Mouse (Mus musculus) CH12.LX (cell line): ENCODE measurements around the gene Osgin1. TPM values are rescaled to one million over a fixed set of nuclear protein-coding genes. Genes with fewer than 3 reads are reported as not detected.

Experiments used
- DNase-seq: peaks from one replicate; pipeline ENCODE4 v3.0.0-alpha.2; 2013; ENCODE audit errors: extremely low read depth
- H3K27ac ChIP-seq: 2 replicates; pipeline ENCODE4 v1.5.1; 2012; ENCODE audit warnings: low read depth, mild to moderate bottlenecking, control low read depth, moderate library complexity; ENCODE audit not compliant: insufficient read depth
- H3K27me3 ChIP-seq: replicated peaks from 2 replicates; pipeline ENCODE3; 2012; ENCODE audit warnings: inconsistent platforms
- H3K36me3 ChIP-seq, 2 experiments: replicated peaks in 1 of 2; 2 replicates each; pipeline versions ENCODE3 to v1.6.1; 2012; ENCODE audit warnings: inconsistent platforms in 1 of 2, low read length in 1 of 2, mild to moderate bottlenecking in 1 of 2, mixed read lengths in 1 of 2, moderate library complexity in 1 of 2; ENCODE audit not compliant: control insufficient read depth in 1 of 2, insufficient read depth in 1 of 2
- H3K4me1 ChIP-seq, 2 experiments: 2 replicates each; pipeline ENCODE4 v1.6.1; 2012; ENCODE audit warnings: inconsistent platforms in 1 of 2, moderate library complexity in 1 of 2; ENCODE audit not compliant: insufficient read depth in 2 of 2, control insufficient read depth in 1 of 2
- H3K4me2 ChIP-seq: 2 replicates; pipeline ENCODE4 v1.6.1; 2012; ENCODE audit warnings: low read depth, mild to moderate bottlenecking, control low read depth; ENCODE audit not compliant: poor library complexity, insufficient read depth, severe bottlenecking
- H3K4me3 ChIP-seq, 3 experiments: fragments of 150-350 bp in 1 of 3; sonication (generic) in 1 of 3; replicated peaks in 1 of 3; 2 replicates each; pipeline versions ENCODE3 to v1.5.1; 2011 to 2012; ENCODE audit warnings: low read depth in 2 of 3, low read length in 2 of 3, mild to moderate bottlenecking in 2 of 3, moderate library complexity in 2 of 3, control low read depth in 1 of 3, improper control_type of control experiment in 1 of 3, inconsistent platforms in 1 of 3, mixed read lengths in 1 of 3; ENCODE audit not compliant: poor library complexity in 1 of 3
- H3K79me2 ChIP-seq: replicated peaks from 2 replicates; pipeline ENCODE4 v1.6.1; 2012; ENCODE audit warnings: mild to moderate bottlenecking, moderate library complexity; ENCODE audit not compliant: control insufficient read depth, poor library complexity, insufficient read depth, severe bottlenecking; ENCODE audit errors: extremely low read depth
- H3K9ac ChIP-seq: 2 replicates; pipeline ENCODE4 v1.6.1; 2012; ENCODE audit warnings: low read depth, mild to moderate bottlenecking, control low read depth, moderate library complexity; ENCODE audit not compliant: insufficient read depth
- H3K9me3 ChIP-seq: replicated peaks from 2 replicates; pipeline ENCODE3; 2012; ENCODE audit warnings: low read length, inconsistent platforms, mixed read lengths
- BHLHE40 ChIP-seq: IDR thresholded peaks from 2 replicates; pipeline ENCODE4 v1.6.1; 2011; ENCODE audit warnings: mild to moderate bottlenecking, low read depth, low read length, improper control_type of control experiment
- CHD1 ChIP-seq: IDR thresholded peaks from 2 replicates; pipeline ENCODE4 v1.6.1; 2012; ENCODE audit warnings: low read depth, low read length, improper control_type of control experiment, inconsistent platforms
- CHD2 ChIP-seq: IDR thresholded peaks from 2 replicates; pipeline ENCODE4 v1.6.1; 2011; ENCODE audit warnings: low read length, improper control_type of control experiment
- CTCF ChIP-seq, 2 experiments: IDR thresholded peaks in 1 of 2; conservative IDR thresholded peaks in 1 of 2; 2 replicates each; pipeline ENCODE4 v1.5.1; 2011 to 2012; ENCODE audit warnings: low read depth in 2 of 2, low read length in 2 of 2, improper control_type of control experiment in 1 of 2, inconsistent platforms in 1 of 2, mild to moderate bottlenecking in 1 of 2, moderate library complexity in 1 of 2
- E2F4 ChIP-seq: IDR thresholded peaks from 2 replicates; pipeline ENCODE4 v1.6.1; 2011; ENCODE audit warnings: low read depth, low read length, improper control_type of control experiment; ENCODE audit not compliant: insufficient replicate concordance
- ELF1 ChIP-seq: IDR thresholded peaks from 2 replicates; pipeline ENCODE4 v1.6.1; 2014; ENCODE audit warnings: low read depth, mild to moderate bottlenecking, inconsistent platforms, low read length, improper control_type of control experiment
- EP300 ChIP-seq: IDR thresholded peaks from 2 replicates; pipeline ENCODE4 v1.6.1; 2011; ENCODE audit warnings: low read length, improper control_type of control experiment
- ETS1 ChIP-seq: conservative IDR thresholded peaks from 2 replicates; pipeline ENCODE4 v1.6.1; 2012; ENCODE audit warnings: low read depth, mild to moderate bottlenecking, inconsistent platforms, low read length, improper control_type of control experiment, moderate library complexity
- GABPA ChIP-seq: IDR thresholded peaks from 2 replicates; pipeline ENCODE4 v1.6.1; 2012; ENCODE audit warnings: low read depth, low read length, improper control_type of control experiment, inconsistent platforms; ENCODE audit not compliant: insufficient replicate concordance
- HCFC1 ChIP-seq: IDR thresholded peaks from 2 replicates; pipeline ENCODE4 v1.6.1; 2012; ENCODE audit warnings: low read depth, mild to moderate bottlenecking, inconsistent platforms, low read length, improper control_type of control experiment
- IRF4 ChIP-seq: IDR thresholded peaks from 2 replicates; pipeline ENCODE4 v1.6.1; 2014; ENCODE audit warnings: low read depth, mild to moderate bottlenecking, inconsistent platforms, low read length, improper control_type of control experiment
- JUN ChIP-seq: IDR thresholded peaks from 2 replicates; pipeline ENCODE4 v1.6.1; 2011; ENCODE audit warnings: low read depth, mild to moderate bottlenecking, low read length, improper control_type of control experiment, moderate library complexity; ENCODE audit not compliant: insufficient read depth
- JUND ChIP-seq: conservative IDR thresholded peaks from 2 replicates; pipeline ENCODE4 v1.6.1; 2011; ENCODE audit warnings: low read depth, low read length, improper control_type of control experiment
- KAT2A ChIP-seq: IDR thresholded peaks from 2 replicates; pipeline ENCODE4 v1.6.1; 2012; ENCODE audit warnings: low read length, improper control_type of control experiment, inconsistent platforms; ENCODE audit not compliant: insufficient replicate concordance
- MAFK ChIP-seq: IDR thresholded peaks from 2 replicates; pipeline ENCODE4 v1.6.1; 2011; ENCODE audit warnings: low read length, improper control_type of control experiment; ENCODE audit not compliant: insufficient replicate concordance
- MAX ChIP-seq: IDR thresholded peaks from 2 replicates; pipeline ENCODE4 v1.6.1; 2011; ENCODE audit warnings: low read length, improper control_type of control experiment
- MAZ ChIP-seq: IDR thresholded peaks from 2 replicates; pipeline ENCODE4 v1.6.1; 2012; ENCODE audit warnings: low read depth, mild to moderate bottlenecking, inconsistent platforms, low read length, improper control_type of control experiment, moderate library complexity
- MEF2A ChIP-seq: IDR thresholded peaks from 2 replicates; pipeline ENCODE4 v1.6.1; 2014; ENCODE audit warnings: low read depth, mild to moderate bottlenecking, inconsistent platforms, low read length, improper control_type of control experiment, borderline replicate concordance
- MXI1 ChIP-seq: IDR thresholded peaks from 2 replicates; pipeline ENCODE4 v1.6.1; 2011; ENCODE audit warnings: mild to moderate bottlenecking, low read depth, low read length, improper control_type of control experiment
- MYC ChIP-seq: IDR thresholded peaks from 2 replicates; pipeline ENCODE4 v1.6.1; 2011; ENCODE audit warnings: low read depth, mild to moderate bottlenecking, improper control_type of control experiment, low read length
- NELFE ChIP-seq: IDR thresholded peaks from 2 replicates; pipeline ENCODE4 v1.6.1; 2011; ENCODE audit warnings: low read depth, low read length, improper control_type of control experiment
- NRF1 ChIP-seq: IDR thresholded peaks from 2 replicates; pipeline ENCODE4 v1.6.1; 2014; ENCODE audit warnings: low read depth, mild to moderate bottlenecking, inconsistent platforms, low read length, improper control_type of control experiment, moderate library complexity
- PAX5 ChIP-seq: IDR thresholded peaks from 2 replicates; pipeline ENCODE4 v1.6.1; 2012; ENCODE audit warnings: low read length, inconsistent platforms, mixed read lengths
- POLR2A ChIP-seq: IDR thresholded peaks from 2 replicates; pipeline ENCODE4 v1.6.1; 2011; ENCODE audit warnings: low read depth, mild to moderate bottlenecking, improper control_type of control experiment, low read length
- POLR2AphosphoS2 ChIP-seq: IDR thresholded peaks from 2 replicates; pipeline ENCODE4 v1.6.1; 2011; ENCODE audit warnings: low read depth, low read length, improper control_type of control experiment
- RAD21 ChIP-seq: IDR thresholded peaks from 2 replicates; pipeline ENCODE4 v1.6.1; 2011; ENCODE audit warnings: low read depth, mild to moderate bottlenecking, low read length, improper control_type of control experiment, moderate library complexity
- RCOR1 ChIP-seq: conservative IDR thresholded peaks from 2 replicates; pipeline ENCODE4 v1.6.1; 2012; ENCODE audit warnings: low read depth, mild to moderate bottlenecking, inconsistent platforms, low read length, improper control_type of control experiment
- SIN3A ChIP-seq: IDR thresholded peaks from 2 replicates; pipeline ENCODE4 v1.6.1; 2012; ENCODE audit warnings: low read length, improper control_type of control experiment, inconsistent platforms
- SMC3 ChIP-seq: IDR thresholded peaks from 2 replicates; pipeline ENCODE4 v1.6.1; 2011; ENCODE audit warnings: low read depth, low read length, improper control_type of control experiment
- TBP ChIP-seq: conservative IDR thresholded peaks from 2 replicates; pipeline ENCODE4 v1.6.1; 2011; ENCODE audit warnings: low read depth, low read length, improper control_type of control experiment
- TCF12 ChIP-seq: IDR thresholded peaks from 2 replicates; pipeline ENCODE4 v1.6.1; 2014; ENCODE audit warnings: low read depth, mild to moderate bottlenecking, inconsistent platforms, low read length, improper control_type of control experiment
- UBTF ChIP-seq: IDR thresholded peaks from 2 replicates; pipeline ENCODE4 v1.6.1; 2012; ENCODE audit warnings: low read depth, mild to moderate bottlenecking, inconsistent platforms, low read length, improper control_type of control experiment, moderate library complexity
- USF1 ChIP-seq: IDR thresholded peaks from 2 replicates; pipeline ENCODE4 v1.6.1; 2014; ENCODE audit warnings: low read depth, mild to moderate bottlenecking, inconsistent platforms, low read length, improper control_type of control experiment
- USF2 ChIP-seq: conservative IDR thresholded peaks from 2 replicates; pipeline ENCODE4 v1.6.1; 2011; ENCODE audit warnings: low read depth, low read length, improper control_type of control experiment
- ZC3H11A ChIP-seq: IDR thresholded peaks from 2 replicates; pipeline ENCODE4 v1.6.1; 2012; ENCODE audit warnings: low read depth, mild to moderate bottlenecking, inconsistent platforms, low read length, improper control_type of control experiment
- ZKSCAN1 ChIP-seq: IDR thresholded peaks from 2 replicates; pipeline ENCODE4 v1.6.1; 2012; ENCODE audit warnings: low read depth, inconsistent platforms, low read length, improper control_type of control experiment, borderline replicate concordance
- ZMIZ1 ChIP-seq: IDR thresholded peaks from 2 replicates; pipeline ENCODE4 v1.6.1; 2012; ENCODE audit warnings: low read depth, mild to moderate bottlenecking, inconsistent platforms, low read length, improper control_type of control experiment
- ZNF384 ChIP-seq: IDR thresholded peaks from 2 replicates; pipeline ENCODE4 v1.6.1; 2012; ENCODE audit warnings: low read depth, low read length, improper control_type of control experiment, inconsistent platforms
- dilution Hi-C: fragments of 300-500 bp; cut with MboI; formaldehyde crosslinking; loops from 2 replicates; pipeline ENCODE4 v1.14.3; 2020; ENCODE audit warnings: low sequenced_read_pairs; ENCODE audit not compliant: extremely low pct_unique_long_range_greater_than_20kb, extremely low pct_ligation_motif_present
- in situ Hi-C: fragments of 300-500 bp; cut with MboI; formaldehyde crosslinking; loops from 3 replicates; pipeline ENCODE4 v1.14.3; 2019; ENCODE audit warnings: low sequenced_read_pairs, low pct_ligation_motif_present, low pct_unique_long_range_greater_than_20kb, mixed read lengths
- polyA plus RNA-seq: library from polyadenylated mRNA; unstranded; fragments of >175 nt; gene quantifications from 2 replicates; pipeline ENCODE4 v1.2.1, GENCODE M21; 2012; ENCODE audit warnings: low read depth; ENCODE audit not compliant: insufficient read length
- total RNA-seq, 2 experiments: library from RNA; depleted of rRNA; stranded (reverse); fragments of 300-350 nt in 1 of 2; fragments of >200 nt in 1 of 2; gene quantifications; 2 replicates each; pipeline ENCODE4 v1.2.3; 2012 to 2014

Gene Osgin1
- total and polyA plus RNA-seq, 3 experiments, result 0.15 to 3.0 (median 0.47) TPM

DNA sequence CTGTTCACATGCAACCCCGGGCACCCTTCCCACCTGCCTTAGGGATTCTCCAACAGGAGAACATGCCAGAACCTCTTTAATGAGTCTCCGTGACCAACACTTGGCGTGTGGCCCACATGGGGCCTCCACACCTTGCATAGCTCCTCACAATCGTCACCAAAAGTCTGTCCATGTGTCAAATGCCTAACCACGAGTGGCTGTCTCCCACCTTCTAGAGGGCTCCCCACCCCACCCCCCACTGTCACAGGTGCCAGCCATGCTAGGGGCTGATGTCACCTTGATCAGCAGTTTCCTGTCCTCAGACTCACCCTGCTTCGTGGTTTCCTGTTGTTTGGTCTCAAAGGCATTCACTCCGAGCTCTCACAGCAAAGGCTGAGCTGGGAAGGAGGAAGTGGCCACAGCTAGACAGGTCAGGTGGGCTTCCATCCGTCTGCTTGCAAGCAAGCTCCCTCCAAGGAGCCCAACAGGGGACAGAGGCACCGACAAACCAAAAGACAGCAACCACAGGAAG lies 10.2 kb upstream of the Osgin1 start:
- in situ Hi-C loops, result no loop called here

GRCm38 (mm10) chr8:119424199-119424733 lies 9.7 kb upstream of the Osgin1 start:
- H3K27ac ChIP-seq, result peak overlapping the region; percentile 54
- TF ChIP-seq RAD21 (no peak), UBTF (no peak), POLR2AphosphoS2 (no peak), NELFE (no peak; the same call in 1 of the 2 replicates), NRF1 (no peak), ZKSCAN1 (no peak), KAT2A (no peak), SIN3A (no peak), ZNF384 (no peak), MEF2A (no peak)
- peaks cover 71 to 97% of the 10 kb centered on the region in 2 experiments for H3K4me1 ChIP-seq
- no peaks in the 10 kb centered on the region for H3K36me3 ChIP-seq
- no peaks in the 10 kb centered on the region for H3K9me3 ChIP-seq
- H3K79me2 ChIP-seq, result no peaks in the 10 kb centered on the region
- no peak for DNase-seq
- no peaks in the 10 kb centered on the region for H3K27me3 ChIP-seq
- dilution Hi-C loops, result no loop called here
- H3K9ac ChIP-seq, result no peak overlapping the region
- in situ Hi-C loops, result no loop called here
- peak overlapping the region; percentile 1; the same call in 1 of the 2 replicates for H3K4me2 ChIP-seq
- H3K4me3 ChIP-seq, result peak overlapping the region in 1 of 3 experiments; percentile 18

More for the DNA sequence above, 10.2 kb upstream of the Osgin1 start:
- TF ChIP-seq ZMIZ1 (peak; percentile 56; the same call in 1 of the 2 replicates), MAFK (peak; percentile 65; the same call in 1 of the 2 replicates), RCOR1 (0 out of 2 replicates have a peak, but pooled peaks have one; percentile 26), BHLHE40 (peak; percentile 90), MAX (peak; percentile 65), IRF4 (peak; percentile 74), MYC (peak; percentile 71; the same call in 1 of the 2 replicates), POLR2A (peak; percentile 31; the same call in 1 of the 2 replicates), PAX5 (no peak), MAZ (peak; percentile 34; the same call in 1 of the 2 replicates), MXI1 (peak; percentile 52; the same call in 1 of the 2 replicates), USF1 (peak; percentile 47; the same call in 1 of the 2 replicates), GABPA (no peak), KAT2A (0 out of 2 replicates have a peak, but pooled peaks have one; percentile 30), UBTF (peak; percentile 30; the same call in 1 of the 2 replicates), NRF1 (no peak), MEF2A (peak; percentile 73), JUND (peak; percentile 54), TCF12 (peak; percentile 95), CTCF (conservative IDR thresholded peaks at IDR 0.05 in 1 of 2, IDR thresholded peaks at IDR 0.05 in 1 of 2; ENCODE audit: low read depth in 2 of 2, low read length in 2 of 2) (no peak), JUN (peak; percentile 87), RAD21 (no peak), SIN3A (peak; percentile 65; the same call in 1 of the 2 replicates), NELFE (peak; percentile 40; the same call in 1 of the 2 replicates), ETS1 (peak; percentile 99), TBP (0 out of 2 replicates have a peak, but pooled peaks have one; percentile 15), HCFC1 (peak; percentile 43), ELF1 (peak; percentile 88), E2F4 (no peak), ZC3H11A (no peak), SMC3 (no peak), POLR2AphosphoS2 (no peak), EP300 (peak; percentile 86), CHD1 (no peak), USF2 (no peak; the same call in 1 of the 2 replicates), ZNF384 (no peak), ZKSCAN1 (no peak), CHD2 (peak; percentile 81)
- Histone ChIP-seq H3K79me2 (no peaks in the 10 kb centered on the region), H3K9me3 (no peaks in the 10 kb centered on the region), H3K9ac (no peak overlapping the region), H3K27ac (peak overlapping the region; percentile 54), H3K4me2 (peak overlapping the region; percentile 13; the same call in 1 of the 2 replicates), H3K27me3 (no peaks in the 10 kb centered on the region), H3K4me3 (peak overlapping the region in 1 of 3 experiments; percentile 18), H3K36me3 (no peaks in the 10 kb centered on the region), H3K4me1 (peaks cover 71 to 97% of the 10 kb centered on the region in 2 experiments)
- dilution Hi-C loops, result no loop called here
- DNase-seq, result peak; percentile 94
